14 mouse cellular contexts compared by ENCODE assay signal in genomic region chr2:59181321-59182113, GRCm38 (mm10). TPM values are rescaled to one million over a fixed set of nuclear protein-coding genes. Genes with fewer than 3 reads are reported as not detected.
DNase-seq lines count a peak whose midpoint lies in the region; ATAC-seq and TF ChIP-seq lines count a peak whose summit lies in the region.
"Had no signal": no experiment of that assay in that cellular context is flagged by ENCODE, and none has a peak within 500 bp of the region (broad histone marks: within the 10 kb centered on the region; RNA-seq: fewer than 3 reads in every experiment).

No protein-coding gene starts in this region.

- 0 out of 2 replicates have a peak, but pooled peaks have one; percentile 25 for ATAC-seq in hindbrain, postnatal 0 days
- ATAC-seq in hindbrain, embryonic 13.5 days (ENCODE audit: low FRiP score), result no peak
- no peak for ATAC-seq in liver, postnatal 0 days
- ATAC-seq in liver, embryonic 11.5 days (replicated peaks; ENCODE audit: low FRiP score), result no peak
- ATAC-seq: forebrain, embryonic 13.5 days had no signal

- peaks cover 6% of the 10 kb centered on the region; the same call in 1 of the 2 replicates for H3K4me1 ChIP-seq in hindbrain, postnatal 0 days (ENCODE audit: insufficient read depth, low read length)
- peaks cover 21% of the 10 kb centered on the region for H3K4me1 ChIP-seq in hindbrain, embryonic 13.5 days (replicated peaks)
- peaks cover 7% of the 10 kb centered on the region; the same call in 1 of the 2 replicates for H3K4me1 ChIP-seq in liver, postnatal 0 days (ENCODE audit: insufficient read depth)
- peaks cover 12% of the 10 kb centered on the region for H3K4me1 ChIP-seq in liver, embryonic 11.5 days (replicated peaks; ENCODE audit: control insufficient read depth, insufficient read depth, low read length)
- H3K4me1 ChIP-seq in midbrain, embryonic 10.5 days, result peaks cover 24% of the 10 kb centered on the region; the same call in 1 of the 2 replicates

- H3K27me3 ChIP-seq in hindbrain, postnatal 0 days (ENCODE audit: insufficient read depth, low read length), result no peaks in the 10 kb centered on the region
- H3K27me3 ChIP-seq in hindbrain, embryonic 13.5 days, result no peaks in the 10 kb centered on the region
- H3K27me3 ChIP-seq in liver, postnatal 0 days (ENCODE audit: insufficient read depth, low read length), result no peaks in the 10 kb centered on the region
- no peaks in the 10 kb centered on the region for H3K27me3 ChIP-seq in liver, embryonic 11.5 days (replicated peaks; ENCODE audit: control insufficient read depth, insufficient read depth, low read length)
- no peaks in the 10 kb centered on the region for H3K27me3 ChIP-seq in midbrain, embryonic 10.5 days (ENCODE audit: low read depth, poor library complexity, severe bottlenecking)
- H3K27me3 ChIP-seq: forebrain, embryonic 13.5 days; midbrain, embryonic 12.5 days had no signal

- no peak for TF ChIP-seq CTCF in hindbrain, postnatal 0 days (IDR thresholded peaks at IDR 0.05; ENCODE audit: low read depth)
- no peak for TF ChIP-seq CTCF in liver, postnatal 0 days (IDR thresholded peaks at IDR 0.05; ENCODE audit: low read depth)

- no peaks in the 10 kb centered on the region for H3K36me3 ChIP-seq in hindbrain, postnatal 0 days (ENCODE audit: insufficient read depth, low read length)
- no peaks in the 10 kb centered on the region for H3K36me3 ChIP-seq in hindbrain, embryonic 13.5 days
- no peaks in the 10 kb centered on the region for H3K36me3 ChIP-seq in liver, postnatal 0 days (replicated peaks; ENCODE audit: insufficient read depth, low read length)
- H3K36me3 ChIP-seq in liver, embryonic 11.5 days (ENCODE audit: control insufficient read depth, insufficient read depth, low read length), result no peaks in the 10 kb centered on the region
- H3K36me3 ChIP-seq in midbrain, embryonic 10.5 days, result peaks cover 2% of the 10 kb centered on the region; the same call in 1 of the 2 replicates
- H3K36me3 ChIP-seq: midbrain, embryonic 12.5 days had no signal

- no peak for DNase-seq in hindbrain, postnatal 0 days (ENCODE audit: low spot score)
- DNase-seq in liver, postnatal 0 days, result peak; percentile 1
- no peak for DNase-seq in liver, embryonic 11.5 days (ENCODE audit: low spot score)
- peak; percentile 85 for DNase-seq in cerebellum, adult 9-11 months
- no peak for DNase-seq in midbrain, embryonic 10.5 days (ENCODE audit: low spot score)
- no peak for DNase-seq in right cerebral cortex, postnatal 14 days
- DNase-seq: adrenal gland, postnatal 14 days; kidney, postnatal 10 days; liver; lung, adult 2 months; lung, postnatal 4 days had no signal

- H3K4me3 ChIP-seq in hindbrain, postnatal 0 days (ENCODE audit: low read length), result no peak overlapping the region
- H3K4me3 ChIP-seq in hindbrain, embryonic 13.5 days, result no peak overlapping the region
- H3K4me3 ChIP-seq in liver, postnatal 0 days (ENCODE audit: low read depth, low read length), result no peak overlapping the region
- no peak overlapping the region for H3K4me3 ChIP-seq in liver, embryonic 11.5 days (ENCODE audit: low read depth, low read length)
- H3K4me3 ChIP-seq in midbrain, embryonic 10.5 days, result no peak overlapping the region
- H3K4me3 ChIP-seq: forebrain, embryonic 13.5 days; midbrain, embryonic 12.5 days had no signal

- H3K9ac ChIP-seq in hindbrain, postnatal 0 days (replicated peaks; ENCODE audit: low read length), result no peak overlapping the region
- no peak overlapping the region for H3K9ac ChIP-seq in hindbrain, embryonic 13.5 days
- H3K9ac ChIP-seq in liver, postnatal 0 days (replicated peaks), result no peak overlapping the region
- no peak overlapping the region for H3K9ac ChIP-seq in liver, embryonic 11.5 days (ENCODE audit: low read depth, low read length)
- H3K9ac ChIP-seq: forebrain, embryonic 13.5 days; midbrain, embryonic 12.5 days had no signal

- 69% methylated on average over 15 of the region's 15 CpGs for WGBS in hindbrain, postnatal 0 days
- WGBS in hindbrain, embryonic 13.5 days, result 85% methylated on average over 15 of the region's 15 CpGs
- 81% methylated on average over 15 of the region's 15 CpGs for WGBS in liver, postnatal 0 days (ENCODE audit: insufficient replicate concordance)
- WGBS in liver, embryonic 11.5 days, result 84% methylated on average over 15 of the region's 15 CpGs
- WGBS in midbrain, embryonic 10.5 days, result 89% methylated on average over 15 of the region's 15 CpGs

- H3K27ac ChIP-seq in hindbrain, postnatal 0 days, result no peak overlapping the region
- H3K27ac ChIP-seq in hindbrain, embryonic 13.5 days, result no peak overlapping the region
- no peak overlapping the region for H3K27ac ChIP-seq in liver, postnatal 0 days (ENCODE audit: low read depth)
- no peak overlapping the region for H3K27ac ChIP-seq in liver, embryonic 11.5 days (ENCODE audit: low read depth, low read length)
- no peak overlapping the region for H3K27ac ChIP-seq in midbrain, embryonic 10.5 days (replicated peaks)
- H3K27ac ChIP-seq: forebrain, embryonic 13.5 days; midbrain, embryonic 12.5 days had no signal

- H3K4me2 ChIP-seq in hindbrain, postnatal 0 days (ENCODE audit: low read depth, low read length), result no peak overlapping the region
- no peak overlapping the region for H3K4me2 ChIP-seq in hindbrain, embryonic 13.5 days
- no peak overlapping the region for H3K4me2 ChIP-seq in liver, postnatal 0 days (ENCODE audit: low read depth, low read length)
- no peak overlapping the region for H3K4me2 ChIP-seq in liver, embryonic 11.5 days
- H3K4me2 ChIP-seq: forebrain, embryonic 13.5 days; midbrain, embryonic 12.5 days had no signal

- no peak for TF ChIP-seq EP300 in liver, postnatal 0 days (IDR thresholded peaks at IDR 0.05; ENCODE audit: low read depth)

- H3K9me3 ChIP-seq in hindbrain, postnatal 0 days (ENCODE audit: low read length), result no peaks in the 10 kb centered on the region
- no peaks in the 10 kb centered on the region for H3K9me3 ChIP-seq in hindbrain, embryonic 13.5 days
- H3K9me3 ChIP-seq in liver, postnatal 0 days (ENCODE audit: low read length), result no peaks in the 10 kb centered on the region
- no peaks in the 10 kb centered on the region for H3K9me3 ChIP-seq in liver, embryonic 11.5 days (ENCODE audit: control insufficient read depth, low read length)
- H3K9me3 ChIP-seq in midbrain, embryonic 10.5 days (replicated peaks), result no peaks in the 10 kb centered on the region
- H3K9me3 ChIP-seq: forebrain, embryonic 13.5 days; midbrain, embryonic 12.5 days had no signal

RNA-seq across cellular contexts. Expression of gene Pkp4, which starts 20.9 kb away (rescaled TPM):
- total RNA-seq in hindbrain, postnatal 0 days (2014; rRNA removed), result 100 and 102 TPM in 2 replicates
- polyA plus RNA-seq in hindbrain, postnatal 0 days (2015; fragmentation: Nextera tagmentation; extraction: Ambion mirVana), result 22.9 and 24.5 TPM in 2 replicates
- 18.3 and 19.2 TPM in 2 replicates for polyA plus RNA-seq in hindbrain, embryonic 13.5 days (2015; fragmentation: Nextera tagmentation; extraction: Ambion mirVana)
- polyA plus RNA-seq in liver, postnatal 0 days (2015; fragmentation: Nextera tagmentation; extraction: Ambion mirVana), result 6.8 and 7.7 TPM in 2 replicates
- polyA plus RNA-seq in liver, embryonic 11.5 days (2014; fragmentation: Nextera tagmentation; extraction: Ambion mirVana), result 14.0 and 17.7 TPM in 2 replicates
- polyA plus RNA-seq in midbrain, embryonic 10.5 days (2016; fragmentation: Nextera tagmentation; extraction: Ambion mirVana), result 18.7 and 19.1 TPM in 2 replicates

RNA-seq across cellular contexts. Expression of gene Ccdc148, which starts 21.0 kb away (rescaled TPM):
- total RNA-seq in hindbrain, postnatal 0 days (2014; rRNA removed), result 2.9 and 3.3 TPM in 2 replicates
- polyA plus RNA-seq in hindbrain, postnatal 0 days (2015; fragmentation: Nextera tagmentation; extraction: Ambion mirVana), result 6.0 and 6.5 TPM in 2 replicates
- 4.3 and 4.6 TPM in 2 replicates for polyA plus RNA-seq in hindbrain, embryonic 13.5 days (2015; fragmentation: Nextera tagmentation; extraction: Ambion mirVana)
- polyA plus RNA-seq in liver, postnatal 0 days (2015; fragmentation: Nextera tagmentation; extraction: Ambion mirVana), result 0.58 and 0.75 TPM in 2 replicates
- 0.13 and 0.32 TPM in 2 replicates for polyA plus RNA-seq in liver, embryonic 11.5 days (2014; fragmentation: Nextera tagmentation; extraction: Ambion mirVana)
- 0.89 and 1.4 TPM in 2 replicates for polyA plus RNA-seq in midbrain, embryonic 10.5 days (2016; fragmentation: Nextera tagmentation; extraction: Ambion mirVana)

Comparison
In these comparisons a context has a peak if more than half of its experiments do, and no peak if none do; other contexts are left out.
1. DNase-seq: peak in liver, postnatal 0 days (single experiment) and cerebellum, adult 9-11 months (single experiment); none in hindbrain, postnatal 0 days (single experiment), liver, embryonic 11.5 days (single experiment), midbrain, embryonic 10.5 days (single experiment) and right cerebral cortex, postnatal 14 days (single experiment).